Mouse (Mus musculus) intestine, embryonic 14.5 days (tissue): ENCODE results near the gene Dimt1. TPM values are rescaled to one million over a fixed set of nuclear protein-coding genes. Genes with fewer than 3 reads are reported as not detected.

Experiments
- ATAC-seq: fragments of 200-750 bp; cut with Nextera tagmentation; replicated peaks from 2 replicates; pipeline ENCODE4 v1.8.0; 2017; ENCODE audit warnings: low read depth, moderate number of reproducible peaks, moderate TSS enrichment, moderate library complexity; ENCODE audit not compliant: low FRiP score, low TSS enrichment
- DNase-seq: peaks from one replicate; pipeline ENCODE4 v3.0.0-alpha.2; 2018; ENCODE audit warnings: low spot score
- H3K27ac ChIP-seq: fragments of 300-500 bp; sonication (generic); 2 replicates; pipeline ENCODE4 v1.5.1; 2014; ENCODE audit warnings: low read depth, mild to moderate bottlenecking, control low read depth
- H3K27me3 ChIP-seq: fragments of 300-500 bp; sonication (generic); replicated peaks from 2 replicates; pipeline ENCODE4 v1.6.1; 2014; ENCODE audit warnings: low read length, control low read depth; ENCODE audit not compliant: control insufficient read depth, insufficient read depth
- H3K36me3 ChIP-seq: fragments of 300-500 bp; sonication (generic); 2 replicates; pipeline ENCODE4 v1.6.1; 2014; ENCODE audit warnings: low read length, control low read depth; ENCODE audit not compliant: control insufficient read depth, insufficient read depth
- H3K4me1 ChIP-seq: fragments of 300-500 bp; sonication (generic); replicated peaks from 2 replicates; pipeline ENCODE4 v1.6.1; 2014; ENCODE audit warnings: low read length, control low read depth, mixed read lengths; ENCODE audit not compliant: control insufficient read depth, insufficient read depth
- H3K4me2 ChIP-seq: fragments of 300-500 bp; sonication (generic); 2 replicates; pipeline ENCODE4 v1.6.1; 2014; ENCODE audit warnings: low read length
- H3K4me3 ChIP-seq: fragments of 300-500 bp; sonication (generic); 2 replicates; pipeline ENCODE4 v1.5.1; 2014; ENCODE audit warnings: low read depth, low read length, control low read depth, mixed read lengths
- H3K9ac ChIP-seq: fragments of 300-500 bp; sonication (generic); 2 replicates; pipeline ENCODE4 v1.6.1; 2014; ENCODE audit warnings: mild to moderate bottlenecking, low read length
- H3K9me3 ChIP-seq: fragments of 300-500 bp; sonication (generic); 2 replicates; pipeline ENCODE4 v1.6.1; 2016; ENCODE audit warnings: low read length, control low read depth; ENCODE audit not compliant: control insufficient read depth
- WGBS: fragments of 180-500 bp; shearing (Covaris S2); extraction: QIAGEN DNeasy Blood & Tissue Kit; methylation state at CpG from one replicate; pipeline ENCODE4 v1.1.7; 2014; 5-methylcytosine and 5-hydroxymethylcytosine counted together
- polyA plus RNA-seq: library from polyadenylated mRNA; unstranded; fragments of >200 nt; fragmentation: Nextera tagmentation; extraction: Ambion mirVana; gene quantifications from 2 replicates; pipeline ENCODE4 v1.2.1, GENCODE M21; 2014

Gene Dimt1
- polyA plus RNA-seq, 1 experiment from 2014 or later, result 49.3 TPM

GRCm38 (mm10) chr13:106998671-106999070 lies 51.7 kb downstream of the Dimt1 start:
- Histone ChIP-seq H3K36me3 (no peaks in the 10 kb centered on the region), H3K27ac (no peak overlapping the region), H3K27me3 (no peaks in the 10 kb centered on the region), H3K9me3 (no peaks in the 10 kb centered on the region), H3K4me1 (no peaks in the 10 kb centered on the region), H3K4me2 (no peak overlapping the region), H3K9ac (no peak overlapping the region), H3K4me3 (no peak overlapping the region)
- WGBS, result 72% methylated on average over 5 of the region's 5 CpGs
- ATAC-seq (peak; percentile 80), DNase-seq (no peak)

- H3K27ac ChIP-seq, result no peak overlapping the region
- no peak overlapping the region for H3K4me3 ChIP-seq
- no peak overlapping the region for H3K4me2 ChIP-seq
- H3K36me3 ChIP-seq, result no peaks in the 10 kb centered on the region
- no peaks in the 10 kb centered on the region for H3K27me3 ChIP-seq
- H3K4me1 ChIP-seq, result no peaks in the 10 kb centered on the region
- ATAC-seq (no peak), DNase-seq (no peak)
- H3K9ac ChIP-seq, result no peak overlapping the region
- WGBS, result 83% methylated on average over 2 of the region's 2 CpGs
- no peaks in the 10 kb centered on the region for H3K9me3 ChIP-seq
Observed at GRCm38 (mm10) chr13:107003211-107003610, 56.3 kb downstream of the Dimt1 start.

GRCm38 (mm10) chr13:107008174-107008573 lies 61.2 kb downstream of the Dimt1 start:
- 0 out of 2 replicates have a peak, but pooled peaks cover 2% of the 10 kb centered on the region for H3K4me1 ChIP-seq
- no peak overlapping the region for H3K27ac ChIP-seq
- no peak for ATAC-seq
- H3K27me3 ChIP-seq, result no peaks in the 10 kb centered on the region
- no peak for DNase-seq
- WGBS, result 88% methylated on average over 4 of the region's 4 CpGs
- no peak overlapping the region for H3K4me3 ChIP-seq
- no peaks in the 10 kb centered on the region for H3K9me3 ChIP-seq
- no peak overlapping the region for H3K9ac ChIP-seq
- H3K36me3 ChIP-seq, result no peaks in the 10 kb centered on the region
- no peak overlapping the region for H3K4me2 ChIP-seq

Other genes with a start within 250 kb of the Dimt1 start
- gene Ipo11, start 10.2 kb upstream of the Dimt1 start, polyA plus RNA-seq, result 57.7 and 59.9 TPM in 2 replicates
- 15.5 and 16.5 TPM in 2 replicates for gene Kif2a, start 75.0 kb downstream of the Dimt1 start, polyA plus RNA-seq